Mouse (Mus musculus) hindbrain, embryonic 11.5 days (tissue): ENCODE data around the gene Ephb1. TPM values are rescaled to one million over a fixed set of nuclear protein-coding genes. Genes with fewer than 3 reads are reported as not detected.
A peak's percentile ranks its signal among the peaks of the same experiment; 100 is the strongest.

Experiments
- ATAC-seq: fragments of 200-750 bp; cut with Nextera tagmentation; 2 replicates; pipeline ENCODE4 v1.8.0; 2017; ENCODE audit warnings: mild to moderate bottlenecking, moderate TSS enrichment, moderate library complexity; ENCODE audit not compliant: low FRiP score
- DNase-seq: peaks from one replicate; pipeline ENCODE4 v3.0.0-alpha.2; 2015; ENCODE audit warnings: low spot score
- H3K27ac ChIP-seq: fragments of 300-500 bp; sonication (generic); 2 replicates; pipeline ENCODE4 v1.5.1; 2014; ENCODE audit warnings: mild to moderate bottlenecking, low read depth, low read length
- H3K27me3 ChIP-seq: fragments of 300-500 bp; sonication (generic); 2 replicates; pipeline ENCODE4 v1.6.1; 2014; ENCODE audit warnings: mild to moderate bottlenecking, low read length, moderate library complexity, mixed read lengths; ENCODE audit not compliant: control insufficient read depth, insufficient read depth
- H3K36me3 ChIP-seq: fragments of 300-500 bp; sonication (generic); 2 replicates; pipeline ENCODE4 v1.6.1; 2014; ENCODE audit warnings: mild to moderate bottlenecking, low read length, moderate library complexity, mixed read lengths; ENCODE audit not compliant: control insufficient read depth, insufficient read depth
- H3K4me1 ChIP-seq: fragments of 300-500 bp; sonication (generic); replicated peaks from 2 replicates; pipeline ENCODE4 v1.6.1; 2014; ENCODE audit warnings: low read length, mixed read lengths; ENCODE audit not compliant: control insufficient read depth, insufficient read depth
- H3K4me2 ChIP-seq: fragments of 300-500 bp; sonication (generic); replicated peaks from 2 replicates; pipeline ENCODE4 v1.6.1; 2014; ENCODE audit warnings: mild to moderate bottlenecking, low read depth, low read length
- H3K4me3 ChIP-seq: fragments of 300-500 bp; sonication (generic); 2 replicates; pipeline ENCODE4 v1.5.1; 2014; ENCODE audit warnings: low read depth, low read length
- H3K9ac ChIP-seq: fragments of 300-500 bp; sonication (generic); 2 replicates; pipeline ENCODE4 v1.6.1; 2014; ENCODE audit warnings: low read depth, low read length
- H3K9me3 ChIP-seq: fragments of 300-500 bp; sonication (generic); 2 replicates; pipeline ENCODE4 v1.6.1; 2016; ENCODE audit warnings: low read length; ENCODE audit not compliant: control insufficient read depth
- WGBS: fragments of 180-500 bp; shearing (Covaris S2); extraction: QIAGEN DNeasy Blood & Tissue Kit; methylation state at CpG from one replicate; pipeline ENCODE4 v1.1.7; 2014; 5-methylcytosine and 5-hydroxymethylcytosine counted together
- polyA plus RNA-seq: library from polyadenylated mRNA; unstranded; fragments of >200 nt; fragmentation: Nextera tagmentation; extraction: Ambion mirVana; gene quantifications from 2 replicates; pipeline ENCODE4 v1.2.1, GENCODE M21; 2014

The Ephb1 gene
- polyA plus RNA-seq, 1 experiment from 2014 or later = 18.3 TPM

- no peaks in the 10 kb centered on the region for H3K36me3 ChIP-seq
- no peak for DNase-seq
- no peaks in the 10 kb centered on the region for H3K4me1 ChIP-seq
- H3K27ac ChIP-seq = no peak overlapping the region
- ATAC-seq = no peak
- H3K4me2 ChIP-seq = no peak overlapping the region
- 86% methylated on average over 10 of the region's 10 CpGs for WGBS
- H3K4me3 ChIP-seq = no peak overlapping the region
- H3K9ac ChIP-seq = no peak overlapping the region
- no peaks in the 10 kb centered on the region for H3K9me3 ChIP-seq
- H3K27me3 ChIP-seq = no peaks in the 10 kb centered on the region
Observed at GRCm38 (mm10) chr9:102007706-102008105, 346.8 kb downstream of the Ephb1 start.

- peak; percentile 37 for DNase-seq
- Histone ChIP-seq H3K27ac (no peak overlapping the region), H3K27me3 (no peaks in the 10 kb centered on the region), H3K4me2 (no peak overlapping the region), H3K4me3 (no peak overlapping the region), H3K9ac (no peak overlapping the region), H3K4me1 (no peaks in the 10 kb centered on the region), H3K36me3 (no peaks in the 10 kb centered on the region), H3K9me3 (no peaks in the 10 kb centered on the region)
- 70% methylated on average over 2 of the region's 2 CpGs for WGBS
- no peak for ATAC-seq
Observed at GRCm38 (mm10) chr9:102006539-102006938, 348.0 kb downstream of the Ephb1 start.

GRCm38 (mm10) chr9:102002920-102003319, 351.6 kb downstream of the Ephb1 start:
- no peak for ATAC-seq
- H3K4me3 ChIP-seq = no peak overlapping the region
- H3K36me3 ChIP-seq = no peaks in the 10 kb centered on the region
- no peaks in the 10 kb centered on the region for H3K4me1 ChIP-seq
- DNase-seq = no peak
- H3K9me3 ChIP-seq = no peaks in the 10 kb centered on the region
- no peaks in the 10 kb centered on the region for H3K27me3 ChIP-seq
- 65% methylated on average over 5 of the region's 5 CpGs for WGBS
- no peak overlapping the region for H3K27ac ChIP-seq
- no peak overlapping the region for H3K4me2 ChIP-seq
- no peak overlapping the region for H3K9ac ChIP-seq

- H3K36me3 ChIP-seq = no peaks in the 10 kb centered on the region
- no peak overlapping the region for H3K9ac ChIP-seq
- WGBS = 89% methylated on average over 10 of the region's 10 CpGs
- no peaks in the 10 kb centered on the region for H3K27me3 ChIP-seq
- no peak overlapping the region for H3K27ac ChIP-seq
- H3K4me2 ChIP-seq = no peak overlapping the region
- H3K4me1 ChIP-seq = no peaks in the 10 kb centered on the region
- ATAC-seq (no peak), DNase-seq (no peak)
- H3K9me3 ChIP-seq = no peaks in the 10 kb centered on the region
- no peak overlapping the region for H3K4me3 ChIP-seq
Observed at GRCm38 (mm10) chr9:102002186-102002585, 352.3 kb downstream of the Ephb1 start.

GRCm38 (mm10) chr9:102001633-102002165, 352.8 kb downstream of the Ephb1 start:
- no peak overlapping the region for H3K4me3 ChIP-seq
- DNase-seq (no peak), ATAC-seq (no peak)
- WGBS = 93% methylated on average over 11 of the region's 11 CpGs
- H3K9me3 ChIP-seq = no peaks in the 10 kb centered on the region
- H3K4me2 ChIP-seq = no peak overlapping the region
- no peak overlapping the region for H3K9ac ChIP-seq
- no peaks in the 10 kb centered on the region; the same call in 1 of the 2 replicates for H3K4me1 ChIP-seq
- no peaks in the 10 kb centered on the region for H3K36me3 ChIP-seq
- no peaks in the 10 kb centered on the region for H3K27me3 ChIP-seq
- no peak overlapping the region for H3K27ac ChIP-seq

GRCm38 (mm10) chr9:101999690-102000089, 354.8 kb downstream of the Ephb1 start:
- Histone ChIP-seq H3K4me2 (no peak overlapping the region), H3K4me1 (no peaks in the 10 kb centered on the region; the same call in 1 of the 2 replicates), H3K9me3 (no peaks in the 10 kb centered on the region), H3K27me3 (no peaks in the 10 kb centered on the region), H3K9ac (no peak overlapping the region), H3K27ac (no peak overlapping the region), H3K4me3 (no peak overlapping the region), H3K36me3 (no peaks in the 10 kb centered on the region)
- DNase-seq (no peak), ATAC-seq (no peak)
- 80% methylated on average over 4 of the region's 4 CpGs for WGBS

- WGBS = 88% methylated on average over 16 of the region's 16 CpGs
- H3K4me3 ChIP-seq = no peak overlapping the region
- no peak overlapping the region for H3K9ac ChIP-seq
- H3K27me3 ChIP-seq = no peaks in the 10 kb centered on the region
- no peak overlapping the region for H3K4me2 ChIP-seq
- H3K9me3 ChIP-seq = no peaks in the 10 kb centered on the region
- no peak for ATAC-seq
- no peak overlapping the region for H3K27ac ChIP-seq
- no peaks in the 10 kb centered on the region for H3K36me3 ChIP-seq
- no peaks in the 10 kb centered on the region; the same call in 1 of the 2 replicates for H3K4me1 ChIP-seq
- no peak for DNase-seq
Observed at GRCm38 (mm10) chr9:101996771-101997500, 357.6 kb downstream of the Ephb1 start.

GRCm38 (mm10) chr9:101996183-101996582, 358.3 kb downstream of the Ephb1 start:
- Histone ChIP-seq H3K4me1 (no peaks in the 10 kb centered on the region; the same call in 1 of the 2 replicates), H3K27ac (no peak overlapping the region), H3K9me3 (no peaks in the 10 kb centered on the region), H3K36me3 (no peaks in the 10 kb centered on the region), H3K4me3 (no peak overlapping the region), H3K27me3 (no peaks in the 10 kb centered on the region), H3K4me2 (no peak overlapping the region), H3K9ac (no peak overlapping the region)
- no peak for ATAC-seq
- no peak for DNase-seq
- WGBS = 82% methylated on average over 7 of the region's 7 CpGs
